Mouse (Mus musculus) neural tube, embryonic 13.5 days (tissue): ENCODE measurements around the gene Ehf. TPM values are rescaled to one million over a fixed set of nuclear protein-coding genes. Genes with fewer than 3 reads are reported as not detected.

Experiments
- ATAC-seq: fragments of 200-750 bp; cut with Nextera tagmentation; 2 replicates; pipeline ENCODE4 v1.8.0; 2017; ENCODE audit warnings: low read depth, mild to moderate bottlenecking, moderate TSS enrichment, moderate library complexity
- H3K27ac ChIP-seq: fragments of 300-500 bp; sonication (generic); replicated peaks from 2 replicates; pipeline ENCODE4 v1.5.1; 2015; ENCODE audit warnings: moderate library complexity, mild to moderate bottlenecking, inconsistent platforms
- H3K27me3 ChIP-seq: fragments of 300-500 bp; sonication (generic); 2 replicates; pipeline ENCODE4 v1.6.1; 2015; ENCODE audit warnings: mild to moderate bottlenecking, inconsistent platforms
- H3K36me3 ChIP-seq: fragments of 300-500 bp; sonication (generic); 2 replicates; pipeline ENCODE4 v1.6.1; 2015; ENCODE audit warnings: mild to moderate bottlenecking, inconsistent platforms
- H3K4me1 ChIP-seq: fragments of 300-500 bp; sonication (generic); replicated peaks from 2 replicates; pipeline ENCODE4 v1.6.1; 2015; ENCODE audit warnings: inconsistent platforms
- H3K4me2 ChIP-seq: fragments of 300-500 bp; sonication (generic); 2 replicates; pipeline ENCODE4 v1.6.1; 2015; ENCODE audit warnings: inconsistent platforms, mild to moderate bottlenecking, moderate library complexity
- H3K4me3 ChIP-seq: fragments of 300-500 bp; sonication (generic); 2 replicates; pipeline ENCODE4 v1.5.1; 2015; ENCODE audit warnings: mild to moderate bottlenecking, inconsistent platforms
- H3K9ac ChIP-seq: fragments of 300-500 bp; sonication (generic); 2 replicates; pipeline ENCODE4 v1.6.1; 2015; ENCODE audit warnings: moderate library complexity, mild to moderate bottlenecking, inconsistent platforms
- H3K9me3 ChIP-seq: fragments of 300-500 bp; sonication (generic); 2 replicates; pipeline ENCODE4 v1.6.1; 2016; ENCODE audit warnings: inconsistent platforms
- WGBS: fragments of 180-500 bp; shearing (Covaris S2); methylation state at CpG from one replicate; pipeline ENCODE4 v1.1.7; 2015; 5-methylcytosine and 5-hydroxymethylcytosine counted together
- polyA plus RNA-seq: library from polyadenylated mRNA; unstranded; fragments of >200 nt; fragmentation: Nextera tagmentation; extraction: Ambion mirVana; gene quantifications from 2 replicates; pipeline ENCODE4 v1.2.1, GENCODE M21; 2015

Gene Ehf
- polyA plus RNA-seq, 1 experiment from 2014 or later: 0.04 TPM

DNA sequence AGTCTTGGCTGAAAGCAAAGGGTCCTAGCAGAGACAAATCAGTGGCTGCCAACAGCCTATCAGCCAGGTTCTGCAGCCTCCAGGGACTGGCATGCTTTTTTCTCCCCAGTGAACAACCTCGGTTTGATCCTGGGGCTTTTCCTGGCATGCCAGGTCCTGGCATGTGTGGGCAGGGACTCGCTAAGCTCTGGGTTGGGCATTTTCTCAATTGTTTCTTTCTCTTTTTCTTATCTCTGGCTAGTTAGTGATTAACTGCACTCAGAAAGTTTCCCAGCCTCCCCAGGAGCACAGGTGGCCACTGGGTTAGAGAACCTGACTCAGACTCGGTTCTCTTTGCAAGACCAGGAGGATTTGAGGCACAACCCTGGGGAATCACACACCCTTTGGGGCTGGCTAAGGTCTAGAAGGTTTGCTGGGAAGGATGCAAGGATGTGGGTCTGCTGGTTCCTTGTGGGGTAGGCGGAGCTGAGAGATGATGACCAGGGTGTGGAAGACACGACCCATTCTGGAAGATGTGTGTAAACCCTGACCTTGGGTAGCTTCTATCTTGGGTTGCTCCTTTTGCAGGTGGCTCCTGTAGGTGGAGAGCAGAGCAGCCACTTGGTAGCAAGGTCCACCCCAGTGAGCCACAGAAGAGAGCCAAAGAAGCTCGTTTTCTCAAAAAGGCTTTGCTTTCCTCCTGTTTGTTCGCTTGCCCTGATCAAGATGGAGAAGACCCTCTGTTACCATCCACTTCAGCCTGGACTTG lies 22.4 kb upstream of the Ehf start:
- H3K9me3 ChIP-seq: no peaks in the 10 kb centered on the region
- no peak overlapping the region for H3K9ac ChIP-seq
- H3K27me3 ChIP-seq: no peaks in the 10 kb centered on the region
- H3K4me2 ChIP-seq: no peak overlapping the region
- no peaks in the 10 kb centered on the region for H3K4me1 ChIP-seq
- no peaks in the 10 kb centered on the region for H3K36me3 ChIP-seq
- no peak overlapping the region for H3K27ac ChIP-seq
- H3K4me3 ChIP-seq: no peak overlapping the region
- WGBS: 85% methylated on average over 7 of the region's 7 CpGs
- no peak for ATAC-seq

DNA sequence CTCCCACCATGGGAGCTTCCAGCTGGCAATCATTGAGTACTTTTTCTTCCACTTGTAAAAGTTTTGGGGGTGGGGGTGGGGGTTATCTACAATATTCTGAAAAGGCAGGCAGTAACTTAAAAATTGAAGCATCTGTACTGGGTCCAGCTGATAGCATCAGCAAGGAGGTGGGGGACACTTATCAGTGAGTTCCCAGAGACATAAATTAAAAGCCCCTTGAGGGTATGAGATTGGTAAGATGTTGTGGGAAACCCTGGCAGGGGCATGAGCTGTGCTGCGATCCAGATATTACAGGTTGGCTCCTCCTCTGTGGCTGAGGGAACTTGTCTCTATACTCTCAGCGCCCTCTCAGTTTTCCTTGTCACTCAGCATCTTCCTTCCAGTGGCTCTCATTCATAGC lies 21.2 kb upstream of the Ehf start:
- Histone ChIP-seq H3K9ac (no peak overlapping the region), H3K27ac (no peak overlapping the region), H3K4me3 (no peak overlapping the region), H3K4me1 (no peaks in the 10 kb centered on the region), H3K9me3 (no peaks in the 10 kb centered on the region), H3K36me3 (no peaks in the 10 kb centered on the region), H3K4me2 (no peak overlapping the region), H3K27me3 (no peaks in the 10 kb centered on the region)
- WGBS: 78% methylated on average over 2 of the region's 2 CpGs
- ATAC-seq: no peak

DNA sequence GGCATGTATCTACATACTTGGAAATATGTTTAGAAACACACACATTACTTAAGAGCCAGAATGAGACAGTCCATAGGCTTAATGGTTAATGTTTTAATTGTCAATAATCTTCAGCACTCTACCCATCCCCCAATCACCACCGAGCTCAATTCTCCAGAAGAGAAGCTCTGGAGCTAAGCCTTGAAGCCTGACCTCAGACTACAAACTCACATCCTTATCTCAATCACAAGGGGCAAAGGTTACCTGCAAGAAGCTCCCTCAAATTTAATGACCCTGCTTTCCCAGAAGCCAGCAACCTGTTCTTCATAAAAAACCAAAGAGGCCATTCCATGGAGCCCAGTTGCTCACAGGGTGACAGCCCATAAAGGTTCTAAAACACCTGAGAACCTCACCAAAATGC lies 19.1 kb upstream of the Ehf start:
- H3K4me3 ChIP-seq: no peak overlapping the region
- H3K27me3 ChIP-seq: no peaks in the 10 kb centered on the region
- no peak overlapping the region for H3K27ac ChIP-seq
- no peaks in the 10 kb centered on the region for H3K9me3 ChIP-seq
- no peaks in the 10 kb centered on the region for H3K4me1 ChIP-seq
- no peak overlapping the region for H3K9ac ChIP-seq
- no peak overlapping the region for H3K4me2 ChIP-seq
- 70% methylated on average over 1 of the region's 1 CpGs for WGBS
- no peaks in the 10 kb centered on the region for H3K36me3 ChIP-seq
- ATAC-seq: no peak

DNA sequence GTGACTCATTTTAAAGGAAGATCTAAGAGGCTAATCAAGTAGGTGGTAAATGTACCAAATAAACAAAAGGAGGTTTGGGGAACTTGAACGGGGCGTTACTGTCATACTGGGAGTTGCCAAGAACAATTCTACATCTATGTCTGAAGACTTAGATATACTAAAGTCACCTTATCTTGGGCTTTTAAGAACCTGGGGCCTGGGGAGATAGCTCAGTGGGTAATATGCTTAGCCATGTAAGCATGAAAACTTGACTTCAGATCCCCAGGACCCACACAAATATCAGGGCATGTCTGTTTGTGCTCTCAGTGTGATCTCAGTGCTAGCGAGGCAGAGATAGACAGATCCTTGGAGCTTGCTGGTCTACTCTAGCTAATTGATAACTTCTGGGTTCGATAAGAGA lies 18.6 kb upstream of the Ehf start:
- 81% methylated on average over 4 of the region's 4 CpGs for WGBS
- no peak overlapping the region for H3K4me2 ChIP-seq
- H3K9me3 ChIP-seq: no peaks in the 10 kb centered on the region
- H3K27ac ChIP-seq: no peak overlapping the region
- ATAC-seq: no peak
- H3K36me3 ChIP-seq: no peaks in the 10 kb centered on the region
- H3K4me3 ChIP-seq: no peak overlapping the region
- H3K4me1 ChIP-seq: no peaks in the 10 kb centered on the region
- no peak overlapping the region for H3K9ac ChIP-seq
- no peaks in the 10 kb centered on the region for H3K27me3 ChIP-seq

DNA sequence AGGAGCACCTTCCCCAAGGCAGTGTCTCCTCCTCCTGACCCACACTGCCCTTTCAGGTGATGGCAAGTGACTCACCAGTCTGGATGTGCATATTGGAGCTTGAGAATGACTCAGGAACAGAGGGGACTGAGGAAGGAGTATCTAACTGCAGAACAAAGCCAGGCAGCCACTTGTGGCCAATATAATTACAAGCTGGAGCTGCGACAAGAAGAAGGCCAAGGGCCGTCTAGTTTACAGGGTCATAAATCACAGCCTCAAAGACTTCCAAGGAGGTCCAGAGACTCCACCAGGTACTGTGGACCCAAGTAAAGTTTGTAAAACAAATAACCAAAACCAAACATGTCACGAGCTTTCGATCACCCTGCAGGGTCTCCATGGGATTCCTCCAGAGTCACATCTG lies 10.9 kb upstream of the Ehf start:
- no peak overlapping the region for H3K9ac ChIP-seq
- H3K4me2 ChIP-seq: no peak overlapping the region
- no peak overlapping the region for H3K27ac ChIP-seq
- H3K9me3 ChIP-seq: no peaks in the 10 kb centered on the region
- no peak for ATAC-seq
- WGBS: 48% methylated on average over 4 of the region's 4 CpGs
- H3K4me1 ChIP-seq: no peaks in the 10 kb centered on the region
- H3K27me3 ChIP-seq: no peaks in the 10 kb centered on the region
- H3K36me3 ChIP-seq: no peaks in the 10 kb centered on the region
- H3K4me3 ChIP-seq: no peak overlapping the region

DNA sequence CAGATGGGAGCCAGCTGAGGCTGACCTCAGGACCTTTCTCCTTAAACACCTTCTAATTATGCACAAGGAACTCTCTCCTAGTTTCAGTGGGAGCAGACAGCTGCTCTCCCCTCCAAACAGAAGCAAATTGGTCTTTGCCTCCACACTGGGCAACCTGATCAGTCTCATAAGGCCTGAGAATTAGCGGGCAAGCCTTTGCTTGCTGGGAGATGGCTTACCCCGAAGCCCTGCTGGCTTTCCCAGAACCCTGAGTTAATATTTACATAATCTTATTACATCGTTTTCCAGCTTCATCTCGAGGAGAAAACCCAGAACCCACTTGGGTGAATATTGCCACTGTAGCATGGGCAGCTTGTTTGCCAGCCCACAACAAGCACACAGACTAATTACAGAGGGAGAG lies 9.6 kb upstream of the Ehf start:
- no peak overlapping the region for H3K4me3 ChIP-seq
- H3K27ac ChIP-seq: no peak overlapping the region
- H3K27me3 ChIP-seq: no peaks in the 10 kb centered on the region
- H3K9me3 ChIP-seq: no peaks in the 10 kb centered on the region
- no peaks in the 10 kb centered on the region for H3K4me1 ChIP-seq
- no peaks in the 10 kb centered on the region for H3K36me3 ChIP-seq
- WGBS: 64% methylated on average over 4 of the region's 4 CpGs
- no peak for ATAC-seq
- H3K9ac ChIP-seq: no peak overlapping the region
- no peak overlapping the region for H3K4me2 ChIP-seq

DNA sequence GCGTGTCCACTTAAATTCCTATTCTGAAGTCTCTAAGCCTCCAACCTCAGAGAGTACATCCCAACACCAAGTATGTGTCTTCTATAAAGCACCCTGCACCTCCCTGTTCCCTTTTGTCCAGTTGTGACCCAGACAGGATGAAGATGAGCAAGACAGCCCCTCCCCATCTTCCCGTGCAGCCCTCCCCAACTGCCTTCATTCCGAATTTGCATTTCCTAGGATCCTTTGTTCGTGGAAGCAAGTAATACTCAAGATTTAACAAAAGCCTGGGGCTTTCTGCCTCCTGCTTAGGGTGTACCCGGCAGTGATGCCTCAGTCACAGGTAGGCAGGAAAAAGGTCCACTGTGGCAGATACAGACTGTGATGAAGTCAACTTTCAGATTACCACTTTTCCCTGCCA lies 7.6 kb upstream of the Ehf start:
- Histone ChIP-seq H3K4me3 (no peak overlapping the region), H3K4me2 (no peak overlapping the region), H3K4me1 (no peaks in the 10 kb centered on the region), H3K9me3 (no peaks in the 10 kb centered on the region), H3K27me3 (no peaks in the 10 kb centered on the region), H3K36me3 (no peaks in the 10 kb centered on the region), H3K27ac (no peak overlapping the region), H3K9ac (no peak overlapping the region)
- 43% methylated on average over 5 of the region's 5 CpGs for WGBS
- ATAC-seq: no peak

DNA sequence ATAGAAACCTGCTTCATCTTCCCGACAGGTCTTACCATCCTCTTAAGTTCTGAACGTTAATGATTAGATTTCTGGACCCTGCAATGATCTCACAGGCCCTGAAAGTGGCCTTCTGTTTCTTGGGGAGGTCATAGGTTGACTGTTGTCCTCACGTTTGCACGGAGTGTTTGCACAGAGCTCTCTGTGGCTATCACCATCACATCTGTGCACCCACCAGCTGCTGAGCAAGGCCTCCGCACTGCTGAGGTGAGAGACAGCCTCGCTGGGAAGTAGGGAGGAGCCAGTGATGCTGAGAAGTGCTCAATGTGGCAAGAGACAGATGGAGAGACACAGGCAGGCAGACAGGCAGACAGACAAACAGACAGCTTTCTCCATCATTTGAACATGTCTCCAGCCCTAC lies 3.6 kb upstream of the Ehf start:
- 57% methylated on average over 6 of the region's 6 CpGs for WGBS
- Histone ChIP-seq H3K27me3 (no peaks in the 10 kb centered on the region), H3K27ac (no peak overlapping the region), H3K4me2 (no peak overlapping the region), H3K9ac (no peak overlapping the region), H3K4me1 (no peaks in the 10 kb centered on the region), H3K36me3 (no peaks in the 10 kb centered on the region), H3K9me3 (no peaks in the 10 kb centered on the region), H3K4me3 (no peak overlapping the region)
- ATAC-seq: no peak

DNA sequence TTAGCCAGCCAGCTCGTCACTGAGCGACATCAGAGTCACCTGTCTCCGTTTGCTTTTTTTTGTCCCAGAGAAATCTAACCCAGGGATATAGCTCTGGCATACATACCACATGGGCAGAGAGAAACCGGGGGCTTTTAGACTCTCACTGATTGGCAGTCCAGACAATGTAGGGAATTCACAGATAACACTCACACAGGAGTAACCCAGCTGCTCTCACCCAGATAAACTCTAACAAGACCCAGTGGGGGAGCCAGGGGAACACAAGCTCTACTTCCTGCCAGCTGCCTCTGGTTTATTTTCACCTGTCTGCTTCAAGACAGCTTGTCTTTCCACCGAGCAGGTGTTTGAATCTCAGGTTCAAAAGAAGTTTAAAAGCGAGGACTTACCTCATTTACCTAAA lies 409 bp downstream of the Ehf start:
- H3K27ac ChIP-seq: no peak overlapping the region
- no peak for ATAC-seq

DNA sequence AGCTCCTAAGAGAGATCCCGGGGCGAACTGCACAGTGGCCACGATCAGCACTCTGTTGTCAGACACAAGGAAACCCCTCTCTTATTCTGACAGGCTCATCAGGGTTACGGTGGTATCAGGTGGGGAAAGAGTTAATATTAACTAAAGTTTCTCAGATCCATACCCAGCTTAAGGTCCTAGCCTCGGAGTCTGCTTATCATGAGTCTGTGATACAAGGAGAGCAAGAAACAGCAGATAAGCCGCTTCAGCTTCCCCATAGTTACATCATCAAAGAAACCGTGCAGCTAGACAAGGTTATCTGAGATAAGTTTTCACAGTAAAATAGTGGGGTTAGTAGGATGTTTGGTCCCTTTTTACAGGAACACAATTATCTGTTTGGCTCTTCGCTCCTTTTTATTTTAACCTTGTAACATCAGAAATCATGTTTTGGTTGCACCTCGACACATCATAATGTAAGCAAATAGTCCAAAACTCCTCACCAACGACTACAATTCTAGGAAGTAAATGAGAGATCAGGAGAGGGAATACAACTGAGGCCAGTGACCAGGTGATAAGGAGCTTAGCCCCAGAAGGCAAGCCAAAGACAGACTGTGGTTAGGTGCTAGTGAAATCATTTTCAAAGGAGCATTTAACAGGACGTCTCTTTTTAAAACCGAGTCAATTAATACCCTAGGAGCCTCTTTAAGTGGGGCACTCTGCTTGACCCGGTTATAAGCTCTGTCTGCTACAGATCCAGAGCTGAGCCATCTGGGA lies 4.2 kb downstream of the Ehf start:
- H3K4me3 ChIP-seq: no peak overlapping the region
- H3K4me1 ChIP-seq: no peaks in the 10 kb centered on the region
- H3K9ac ChIP-seq: no peak overlapping the region
- H3K4me2 ChIP-seq: no peak overlapping the region
- no peaks in the 10 kb centered on the region for H3K9me3 ChIP-seq
- no peak overlapping the region for H3K27ac ChIP-seq
- no peak for ATAC-seq
- no peaks in the 10 kb centered on the region for H3K36me3 ChIP-seq
- H3K27me3 ChIP-seq: no peaks in the 10 kb centered on the region
- WGBS: 83% methylated on average over 13 of the region's 13 CpGs

More for the DNA sequence above, 409 bp downstream of the Ehf start:
- Histone ChIP-seq H3K9me3 (no peaks in the 10 kb centered on the region), H3K4me3 (no peak overlapping the region), H3K27me3 (no peaks in the 10 kb centered on the region), H3K4me2 (no peak overlapping the region), H3K9ac (no peak overlapping the region), H3K4me1 (no peaks in the 10 kb centered on the region), H3K36me3 (no peaks in the 10 kb centered on the region)
- WGBS: 72% methylated on average over 6 of the region's 6 CpGs

DNA sequence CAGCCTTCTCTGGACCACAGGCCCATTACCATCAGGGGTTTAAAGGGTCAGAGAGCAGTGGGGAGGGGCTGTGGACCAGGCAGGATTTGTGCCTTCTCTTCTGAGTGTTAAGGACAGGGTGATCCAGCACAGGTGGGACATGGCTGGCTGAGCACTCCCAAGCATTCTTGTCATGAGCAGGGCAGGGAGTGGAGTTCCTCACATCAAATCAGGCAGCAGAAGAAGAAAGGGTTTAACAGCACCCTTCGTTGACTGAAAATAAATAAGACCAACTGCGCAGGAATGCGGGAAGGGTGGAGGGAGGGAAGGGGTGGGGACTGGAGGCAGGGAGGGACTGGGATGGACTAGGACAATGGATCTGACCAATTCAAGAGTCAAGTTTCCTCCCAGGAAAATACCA lies 8.6 kb downstream of the Ehf start:
- Histone ChIP-seq H3K9ac (no peak overlapping the region), H3K9me3 (no peaks in the 10 kb centered on the region), H3K4me3 (no peak overlapping the region), H3K4me2 (no peak overlapping the region), H3K36me3 (no peaks in the 10 kb centered on the region), H3K4me1 (0 out of 2 replicates have a peak, but pooled peaks cover 3% of the 10 kb centered on the region), H3K27me3 (no peaks in the 10 kb centered on the region), H3K27ac (no peak overlapping the region)
- no peak for ATAC-seq
- WGBS: 0% methylated on average over 3 of the region's 3 CpGs

DNA sequence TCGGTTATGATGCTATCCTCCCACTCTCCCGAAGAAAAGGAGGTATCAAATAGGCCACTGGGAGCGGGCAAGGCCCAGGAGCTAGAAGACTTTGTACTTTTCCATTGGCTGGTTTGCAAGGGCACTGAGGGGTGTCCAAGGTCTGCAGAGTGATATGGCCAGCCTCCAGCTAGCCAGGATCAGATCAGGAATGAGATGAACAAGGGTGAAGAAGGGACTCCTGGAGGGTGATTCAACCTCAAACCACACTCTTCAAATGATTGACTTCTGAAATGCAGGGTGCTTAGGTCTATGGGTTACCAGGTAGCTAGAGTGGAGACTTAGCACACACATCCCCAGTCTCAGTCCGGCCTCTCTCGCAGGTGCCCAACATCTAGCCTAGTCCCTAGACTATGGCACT lies 9.3 kb downstream of the Ehf start:
- H3K9ac ChIP-seq: no peak overlapping the region
- no peaks in the 10 kb centered on the region for H3K27me3 ChIP-seq
- 0 out of 2 replicates have a peak, but pooled peaks cover 3% of the 10 kb centered on the region for H3K4me1 ChIP-seq
- H3K36me3 ChIP-seq: no peaks in the 10 kb centered on the region
- H3K4me3 ChIP-seq: no peak overlapping the region
- no peaks in the 10 kb centered on the region for H3K9me3 ChIP-seq
- no peak overlapping the region for H3K27ac ChIP-seq
- no peak overlapping the region for H3K4me2 ChIP-seq
- WGBS: 74% methylated on average over 5 of the region's 5 CpGs
- ATAC-seq: no peak

DNA sequence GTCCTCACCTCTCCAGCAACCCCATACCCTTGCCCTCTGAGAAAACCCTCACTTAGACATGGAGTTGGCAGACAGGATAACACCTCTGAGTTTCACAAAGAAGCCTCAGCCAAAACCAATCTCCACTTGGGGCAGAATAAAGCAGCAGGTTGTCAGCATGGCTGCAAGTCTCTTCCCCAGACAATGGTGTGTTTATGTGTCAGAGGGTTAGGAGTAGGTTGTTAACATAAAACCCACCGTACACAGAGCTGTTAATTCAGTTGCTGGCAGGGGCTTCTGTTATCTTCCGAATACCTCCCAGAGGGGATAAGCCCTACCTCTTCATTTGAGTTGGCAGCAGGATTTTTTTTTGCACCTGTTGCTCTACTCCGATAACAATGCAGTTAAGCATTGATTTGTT lies 9.9 kb downstream of the Ehf start:
- H3K36me3 ChIP-seq: no peaks in the 10 kb centered on the region
- H3K9ac ChIP-seq: no peak overlapping the region
- H3K9me3 ChIP-seq: no peaks in the 10 kb centered on the region
- 29% methylated on average over 3 of the region's 3 CpGs for WGBS
- 0 out of 2 replicates have a peak, but pooled peaks cover 3% of the 10 kb centered on the region for H3K4me1 ChIP-seq
- no peak overlapping the region for H3K4me3 ChIP-seq
- H3K27me3 ChIP-seq: no peaks in the 10 kb centered on the region
- no peak overlapping the region for H3K4me2 ChIP-seq
- H3K27ac ChIP-seq: no peak overlapping the region
- no peak for ATAC-seq
